Mouse (Mus musculus) embryo, embryonic 10.5 days (tissue): Measurements from ENCODE around the gene Sat2.

Experiments used
- DNase-seq: peaks from one replicate; pipeline ENCODE4 v3.0.0-alpha.2; 2015; ENCODE audit warnings: low spot score

Gene Sat2

GRCm38 (mm10) chr11:69672211-69672706, 50.4 kb downstream of the Sat2 start, which contains the start of gene Eif4a1:
Gene Eif4a1, minus strand, starts transcription at chr11:69672423.
- DNase-seq: peak; percentile 100
